Comparison of ENCODE assay signal across 14 mouse cellular contexts in the genomic region with DNA sequence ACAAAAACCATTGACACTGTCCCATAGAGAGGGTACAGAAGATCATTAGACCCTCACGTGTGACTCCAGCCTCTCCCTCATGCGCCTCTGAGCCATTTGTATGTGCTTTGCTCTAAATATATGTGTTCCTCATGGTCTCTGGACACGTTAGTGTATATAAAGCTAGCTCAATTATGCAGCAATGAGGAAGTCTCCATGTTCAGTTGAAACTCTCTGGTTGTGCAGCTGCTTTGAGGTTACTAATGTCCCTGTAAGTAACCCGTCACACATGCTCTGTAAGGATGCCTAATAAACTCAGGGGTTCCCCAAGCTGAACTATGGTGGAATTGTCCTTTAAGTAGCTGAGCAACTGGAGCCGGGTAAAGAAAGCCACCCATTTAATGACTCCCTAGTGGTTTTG.
DNase-seq lines count a peak whose midpoint lies in the region; ATAC-seq lines count a peak whose summit lies in the region.
"Had no signal": no experiment of that assay in that cellular context is flagged by ENCODE, and none has a peak within 500 bp of the region (broad histone marks: within the 10 kb centered on the region; RNA-seq: fewer than 3 reads in every experiment).

No protein-coding gene starts in this region.

- peak; percentile 3 to 8 for DNase-seq in spleen, postnatal 36 days (ENCODE audit: low spot score in 2 of 2)
- DNase-seq in spleen, postnatal 4 days (ENCODE audit: low spot score in 2 of 2), result no peak
- DNase-seq in embryo, embryonic 11 days, result no peak
- DNase-seq in thymus, postnatal 36 days, result no peak
- no peak for DNase-seq in layer of hippocampus, postnatal 36 days
- no peak for DNase-seq in thymus, postnatal 25 days
- DNase-seq: cerebellum, postnatal 14 days; liver; lung, postnatal 14 days; spleen, adult 18-20 months; thymus, adult 2 months had no signal

- ATAC-seq in granulocyte monocyte progenitor cell, adult 5-6 weeks (replicated peaks; ENCODE audit: poor library complexity, severe bottlenecking), result peak; percentile 82
- peak; percentile 77 for ATAC-seq in megakaryocyte progenitor cell, adult 5-6 weeks (replicated peaks; ENCODE audit: poor library complexity)
- ATAC-seq: intestine, postnatal 0 days had no signal

Comparison
In these comparisons a context has a peak if more than half of its experiments do, and no peak if none do; other contexts are left out.
1. DNase-seq: peak in spleen, postnatal 36 days (2 of 2); none in spleen, postnatal 4 days (0 of 2), embryo, embryonic 11 days (single experiment), thymus, postnatal 36 days (0 of 2), layer of hippocampus, postnatal 36 days (0 of 2) and thymus, postnatal 25 days (single experiment).